In genomic region chr2:83733981-83734393, GRCm38 (mm10) we compare ENCODE assay signal across 11 mouse cellular contexts. TPM values are rescaled to one million over a fixed set of nuclear protein-coding genes. Genes with fewer than 3 reads are reported as not detected.
A peak's percentile ranks its signal among the peaks of the same experiment; 100 is the strongest.
DNase-seq lines count a peak whose midpoint lies in the region; ATAC-seq and TF ChIP-seq lines count a peak whose summit lies in the region.
"Had no signal": no experiment of that assay in that cellular context is flagged by ENCODE, and none has a peak within 500 bp of the region (broad histone marks: within the 10 kb centered on the region; RNA-seq: fewer than 3 reads in every experiment).

No protein-coding gene starts in this region.

- H3K4me3 ChIP-seq in gastrocnemius, adult 2 months, result peak overlapping the region; percentile 7; the same call in 1 of the 2 replicates
- H3K4me3 ChIP-seq in midbrain, embryonic 11.5 days (ENCODE audit: low read depth, low read length), result no peak overlapping the region
- H3K4me3 ChIP-seq in midbrain, embryonic 10.5 days, result no peak overlapping the region
- no peak overlapping the region for H3K4me3 ChIP-seq in liver, postnatal 0 days (ENCODE audit: low read depth, low read length)
- H3K4me3 ChIP-seq: erythroblast, embryonic 14.5 days; limb, embryonic 13.5 days had no signal

- H3K27me3 ChIP-seq in midbrain, embryonic 11.5 days (ENCODE audit: control insufficient read depth, insufficient read depth, low read length), result no peaks in the 10 kb centered on the region
- no peaks in the 10 kb centered on the region for H3K27me3 ChIP-seq in midbrain, embryonic 10.5 days (ENCODE audit: low read depth, poor library complexity, severe bottlenecking)
- H3K27me3 ChIP-seq in liver, postnatal 0 days (ENCODE audit: insufficient read depth, low read length), result no peaks in the 10 kb centered on the region
- H3K27me3 ChIP-seq: limb, embryonic 13.5 days had no signal

- DNase-seq in gastrocnemius, adult 2 months, result no peak
- no peak for DNase-seq in gastrocnemius, adult 8-10 months (ENCODE audit: low spot score in 2 of 2)
- DNase-seq in midbrain, embryonic 11.5 days (ENCODE audit: low spot score, missing footprints), result peak; percentile 61
- no peak for DNase-seq in midbrain, embryonic 10.5 days (ENCODE audit: low spot score)
- DNase-seq in liver, postnatal 0 days, result no peak
- no peak for DNase-seq in frontal cortex, adult 2 months (ENCODE audit: extremely low spot score in 1 of 2, low spot score in 1 of 2)
- no peak for DNase-seq in spleen, adult 18-20 months
- no peak for DNase-seq in natural killer cell, adult 2 months (ENCODE audit: low spot score in 2 of 2)
- DNase-seq: heart, postnatal 10 days had no signal

- no peaks in the 10 kb centered on the region for H3K9me3 ChIP-seq in midbrain, embryonic 11.5 days (ENCODE audit: control insufficient read depth, low read length)
- H3K9me3 ChIP-seq in midbrain, embryonic 10.5 days (replicated peaks), result no peaks in the 10 kb centered on the region
- H3K9me3 ChIP-seq in liver, postnatal 0 days (ENCODE audit: low read length), result no peaks in the 10 kb centered on the region
- H3K9me3 ChIP-seq: limb, embryonic 13.5 days had no signal

- ATAC-seq in midbrain, embryonic 11.5 days (ENCODE audit: low FRiP score), result no peak
- no peak for ATAC-seq in liver, postnatal 0 days

- 93% methylated on average over 13 of the region's 13 CpGs for WGBS in midbrain, embryonic 11.5 days
- WGBS in midbrain, embryonic 10.5 days, result 91% methylated on average over 13 of the region's 13 CpGs
- WGBS in liver, postnatal 0 days (ENCODE audit: insufficient replicate concordance), result 61% methylated on average over 13 of the region's 13 CpGs

- no peak for TF ChIP-seq CTCF in gastrocnemius, adult 2 months (IDR thresholded peaks at IDR 0.05)
- TF ChIP-seq CTCF in liver, postnatal 0 days (IDR thresholded peaks at IDR 0.05; ENCODE audit: low read depth), result no peak

- no peak overlapping the region for H3K9ac ChIP-seq in midbrain, embryonic 11.5 days (ENCODE audit: low read length)
- H3K9ac ChIP-seq in liver, postnatal 0 days (replicated peaks), result no peak overlapping the region
- H3K9ac ChIP-seq: limb, embryonic 13.5 days had no signal

- no peaks in the 10 kb centered on the region for H3K4me1 ChIP-seq in midbrain, embryonic 11.5 days (ENCODE audit: control insufficient read depth, insufficient read depth, low read length)
- H3K4me1 ChIP-seq in midbrain, embryonic 10.5 days, result no peaks in the 10 kb centered on the region
- peaks cover 5% of the 10 kb centered on the region; the same call in 1 of the 2 replicates for H3K4me1 ChIP-seq in liver, postnatal 0 days (ENCODE audit: insufficient read depth)

- no peak overlapping the region for H3K27ac ChIP-seq in gastrocnemius, adult 2 months
- no peak overlapping the region for H3K27ac ChIP-seq in midbrain, embryonic 11.5 days (ENCODE audit: low read depth, low read length)
- H3K27ac ChIP-seq in midbrain, embryonic 10.5 days (replicated peaks), result no peak overlapping the region
- H3K27ac ChIP-seq in liver, postnatal 0 days (ENCODE audit: low read depth), result no peak overlapping the region
- H3K27ac ChIP-seq: limb, embryonic 13.5 days had no signal

- intact Hi-C loops in gastrocnemius, adult 2 months (cut with DNase I), result no loop called here

- H3K36me3 ChIP-seq in midbrain, embryonic 11.5 days (ENCODE audit: control insufficient read depth, insufficient read depth, low read length), result no peaks in the 10 kb centered on the region; the same call in 1 of the 2 replicates
- H3K36me3 ChIP-seq in midbrain, embryonic 10.5 days, result peaks cover 23% of the 10 kb centered on the region
- H3K36me3 ChIP-seq in liver, postnatal 0 days (replicated peaks; ENCODE audit: insufficient read depth, low read length), result peaks cover 13% of the 10 kb centered on the region

- TF ChIP-seq EP300 in liver, postnatal 0 days (IDR thresholded peaks at IDR 0.05; ENCODE audit: low read depth), result no peak

- H3K4me2 ChIP-seq in midbrain, embryonic 11.5 days, result no peak overlapping the region
- peak overlapping the region; percentile 5; the same call in 1 of the 2 replicates for H3K4me2 ChIP-seq in liver, postnatal 0 days (ENCODE audit: low read depth, low read length)
- H3K4me2 ChIP-seq: limb, embryonic 13.5 days had no signal

RNA-seq across cellular contexts. Expression of gene Itgav, which starts 9.8 kb away (rescaled TPM):
- 10 to 100 TPM; 33.2 to 43.9 TPM for total RNA-seq in gastrocnemius, adult 2 months (2021)
- total RNA-seq in gastrocnemius, adult 8-10 months (2022), result 10 to 100 TPM; 39.5 to 53.4 (median 47.1) TPM
- polyA plus RNA-seq in midbrain, embryonic 11.5 days (2014; fragmentation: Nextera tagmentation; extraction: Ambion mirVana), result 40.5 and 41.7 TPM in 2 replicates
- polyA plus RNA-seq in midbrain, embryonic 10.5 days (2016; fragmentation: Nextera tagmentation; extraction: Ambion mirVana), result 28.8 and 29.2 TPM in 2 replicates
- 25.1 and 26.5 TPM in 2 replicates for polyA plus RNA-seq in liver, postnatal 0 days (2015; fragmentation: Nextera tagmentation; extraction: Ambion mirVana)
- 88.1 and 97.6 TPM in 2 replicates for polyA plus RNA-seq in frontal cortex, adult 2 months (2012; rRNA removed)
